Mouse (Mus musculus): ENCODE measurements around the gene Mrm1. TPM values are rescaled to one million over a fixed set of nuclear protein-coding genes. Genes with fewer than 3 reads are reported as not detected.
A peak's percentile ranks its signal among the peaks of the same experiment; 100 is the strongest.

The Mrm1 gene
- polyA plus RNA-seq, 1 experiment from 2014 or later, result 12.1 TPM

DNA sequence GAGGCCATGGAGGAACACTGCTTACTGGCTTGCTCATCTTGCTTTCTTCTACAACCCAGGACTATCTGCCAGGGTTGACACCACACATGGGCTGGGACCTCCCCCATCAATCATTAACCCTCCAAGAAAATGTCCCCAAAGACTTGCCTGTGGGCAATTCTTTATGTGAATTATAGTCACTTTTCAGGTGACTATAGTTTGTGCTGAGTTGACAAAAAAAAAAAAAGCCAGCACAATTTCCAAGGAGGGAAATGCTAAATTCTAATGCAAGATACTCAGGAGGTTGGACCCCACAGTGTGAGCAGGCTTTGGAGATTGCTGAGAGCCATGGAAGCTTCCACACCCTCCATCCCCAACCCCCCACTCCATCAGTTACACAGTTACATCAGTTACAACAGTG lies 25.8 kb downstream of the Mrm1 start:
- H3K36me3 ChIP-seq (ENCODE audit: control insufficient read depth, insufficient read depth, low read length), result no peaks in the 10 kb centered on the region
- no peaks in the 10 kb centered on the region for H3K9me3 ChIP-seq (replicated peaks; ENCODE audit: control insufficient read depth, low read length)
- ATAC-seq (ENCODE audit: insufficient read depth, low FRiP score), result no peak
- H3K27me3 ChIP-seq (ENCODE audit: control insufficient read depth, insufficient read depth, low read length), result no peaks in the 10 kb centered on the region
- H3K9ac ChIP-seq (ENCODE audit: low read length), result no peak overlapping the region
- H3K4me2 ChIP-seq (ENCODE audit: low read depth, low read length), result no peak overlapping the region
- no peak overlapping the region for H3K27ac ChIP-seq (ENCODE audit: low read length)
- H3K4me1 ChIP-seq (ENCODE audit: control insufficient read depth, insufficient read depth, low read length), result no peaks in the 10 kb centered on the region
- H3K4me3 ChIP-seq (replicated peaks; ENCODE audit: low read length), result no peak overlapping the region

GRCm38 (mm10) chr11:84790383-84790782 lies 28.9 kb downstream of the Mrm1 start:
- Histone ChIP-seq H3K9ac (ENCODE audit: low read length) (no peak overlapping the region), H3K9me3 (replicated peaks; ENCODE audit: control insufficient read depth, low read length) (no peaks in the 10 kb centered on the region), H3K4me1 (ENCODE audit: control insufficient read depth, insufficient read depth, low read length) (no peaks in the 10 kb centered on the region), H3K27me3 (ENCODE audit: control insufficient read depth, insufficient read depth, low read length) (no peaks in the 10 kb centered on the region), H3K4me3 (replicated peaks; ENCODE audit: low read length) (no peak overlapping the region), H3K4me2 (ENCODE audit: low read depth, low read length) (no peak overlapping the region), H3K36me3 (ENCODE audit: control insufficient read depth, insufficient read depth, low read length) (no peaks in the 10 kb centered on the region), H3K27ac (ENCODE audit: low read length) (no peak overlapping the region)
- 52% methylated on average over 6 of the region's 6 CpGs for WGBS
- no peak for ATAC-seq (ENCODE audit: insufficient read depth, low FRiP score)

- Histone ChIP-seq H3K27ac (ENCODE audit: low read length) (no peak overlapping the region), H3K27me3 (ENCODE audit: control insufficient read depth, insufficient read depth, low read length) (peaks cover 15% of the 10 kb centered on the region), H3K4me3 (replicated peaks; ENCODE audit: low read length) (no peak overlapping the region), H3K9me3 (replicated peaks; ENCODE audit: control insufficient read depth, low read length) (no peaks in the 10 kb centered on the region), H3K9ac (ENCODE audit: low read length) (no peak overlapping the region), H3K4me2 (ENCODE audit: low read depth, low read length) (no peak overlapping the region), H3K4me1 (ENCODE audit: control insufficient read depth, insufficient read depth, low read length) (peaks cover 3% of the 10 kb centered on the region; the same call in 1 of the 2 replicates), H3K36me3 (ENCODE audit: control insufficient read depth, insufficient read depth, low read length) (no peaks in the 10 kb centered on the region)
- 6% methylated on average over 19 of the region's 19 CpGs for WGBS
- no peak for ATAC-seq (ENCODE audit: insufficient read depth, low FRiP score)
Measured at GRCm38 (mm10) chr11:84780143-84780870, 39.0 kb downstream of the Mrm1 start.

GRCm38 (mm10) chr11:84775560-84775959 lies 43.8 kb downstream of the Mrm1 start:
- 7% methylated on average over 4 of the region's 4 CpGs for WGBS
- no peak overlapping the region for H3K27ac ChIP-seq (ENCODE audit: low read length)
- ATAC-seq (ENCODE audit: insufficient read depth, low FRiP score), result 0 out of 2 replicates have a peak, but pooled peaks have one; percentile 33
- H3K9ac ChIP-seq (ENCODE audit: low read length), result no peak overlapping the region; the same call in 1 of the 2 replicates
- H3K36me3 ChIP-seq (ENCODE audit: control insufficient read depth, insufficient read depth, low read length), result no peaks in the 10 kb centered on the region
- no peak overlapping the region for H3K4me2 ChIP-seq (ENCODE audit: low read depth, low read length)
- no peaks in the 10 kb centered on the region for H3K9me3 ChIP-seq (replicated peaks; ENCODE audit: control insufficient read depth, low read length)
- H3K4me1 ChIP-seq (ENCODE audit: control insufficient read depth, insufficient read depth, low read length), result peaks cover 3% of the 10 kb centered on the region; the same call in 1 of the 2 replicates
- H3K27me3 ChIP-seq (ENCODE audit: control insufficient read depth, insufficient read depth, low read length), result peaks cover 9% of the 10 kb centered on the region
- H3K4me3 ChIP-seq (replicated peaks; ENCODE audit: low read length), result no peak overlapping the region

GRCm38 (mm10) chr11:84774870-84775514 lies 44.3 kb downstream of the Mrm1 start:
- Histone ChIP-seq H3K4me3 (replicated peaks; ENCODE audit: low read length) (no peak overlapping the region), H3K4me1 (ENCODE audit: control insufficient read depth, insufficient read depth, low read length) (peaks cover 3% of the 10 kb centered on the region; the same call in 1 of the 2 replicates)
- WGBS, result 44% methylated on average over 13 of the region's 13 CpGs

GRCm38 (mm10) chr11:84767898-84768297 lies 51.4 kb downstream of the Mrm1 start:
- no peak overlapping the region for H3K27ac ChIP-seq (ENCODE audit: low read length)
- H3K9ac ChIP-seq (ENCODE audit: low read length), result no peak overlapping the region
- H3K27me3 ChIP-seq (ENCODE audit: control insufficient read depth, insufficient read depth, low read length), result peaks cover 4% of the 10 kb centered on the region; the same call in 1 of the 2 replicates
- peaks cover 12% of the 10 kb centered on the region; the same call in 1 of the 2 replicates for H3K4me1 ChIP-seq (ENCODE audit: control insufficient read depth, insufficient read depth, low read length)
- no peak overlapping the region for H3K4me2 ChIP-seq (ENCODE audit: low read depth, low read length)
- no peaks in the 10 kb centered on the region for H3K36me3 ChIP-seq (ENCODE audit: control insufficient read depth, insufficient read depth, low read length)
- H3K9me3 ChIP-seq (replicated peaks; ENCODE audit: control insufficient read depth, low read length), result no peaks in the 10 kb centered on the region
- H3K4me3 ChIP-seq (replicated peaks; ENCODE audit: low read length), result no peak overlapping the region
- ATAC-seq (ENCODE audit: insufficient read depth, low FRiP score), result no peak
- WGBS, result 70% methylated on average over 6 of the region's 6 CpGs

More at GRCm38 (mm10) chr11:84774870-84775514, 44.3 kb downstream of the Mrm1 start:
- no peaks in the 10 kb centered on the region for H3K36me3 ChIP-seq (ENCODE audit: control insufficient read depth, insufficient read depth, low read length)
- peaks cover 4% of the 10 kb centered on the region; the same call in 1 of the 2 replicates for H3K27me3 ChIP-seq (ENCODE audit: control insufficient read depth, insufficient read depth, low read length)
- no peak overlapping the region for H3K4me2 ChIP-seq (ENCODE audit: low read depth, low read length)
- H3K9ac ChIP-seq (ENCODE audit: low read length), result no peak overlapping the region
- no peaks in the 10 kb centered on the region for H3K9me3 ChIP-seq (replicated peaks; ENCODE audit: control insufficient read depth, low read length)
- H3K27ac ChIP-seq (ENCODE audit: low read length), result no peak overlapping the region
- no peak for ATAC-seq (ENCODE audit: insufficient read depth, low FRiP score)

DNA sequence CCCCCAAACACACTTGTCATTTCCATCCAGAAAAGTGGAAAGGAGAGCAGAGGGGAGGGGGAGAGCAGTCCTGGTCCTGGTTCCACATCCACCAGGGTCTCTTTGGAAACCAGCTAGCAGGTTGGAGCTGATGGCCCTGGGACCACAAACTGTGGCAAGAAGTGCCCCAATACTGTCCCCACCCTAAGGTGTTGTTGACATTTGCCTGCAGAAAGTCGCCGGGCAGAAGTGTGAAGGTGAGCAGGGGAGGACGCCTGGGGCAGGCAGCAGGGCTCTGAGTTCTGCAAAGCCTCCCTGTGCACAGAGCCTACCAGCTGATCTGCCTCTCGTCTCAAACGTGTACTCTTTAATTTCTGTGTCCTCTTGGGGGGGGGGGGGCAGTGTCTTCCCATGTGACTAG lies 54.2 kb downstream of the Mrm1 start:
- H3K9me3 ChIP-seq (replicated peaks; ENCODE audit: control insufficient read depth, low read length), result no peaks in the 10 kb centered on the region
- no peak overlapping the region for H3K4me3 ChIP-seq (replicated peaks; ENCODE audit: low read length)
- H3K9ac ChIP-seq (ENCODE audit: low read length), result peak overlapping the region; percentile 46; the same call in 1 of the 2 replicates
- no peak for ATAC-seq (ENCODE audit: insufficient read depth, low FRiP score)
- H3K4me1 ChIP-seq (ENCODE audit: control insufficient read depth, insufficient read depth, low read length), result peaks cover 12% of the 10 kb centered on the region; the same call in 1 of the 2 replicates
- H3K36me3 ChIP-seq (ENCODE audit: control insufficient read depth, insufficient read depth, low read length), result no peaks in the 10 kb centered on the region
- H3K27ac ChIP-seq (ENCODE audit: low read length), result no peak overlapping the region
- no peak overlapping the region for H3K4me2 ChIP-seq (ENCODE audit: low read depth, low read length)
- H3K27me3 ChIP-seq (ENCODE audit: control insufficient read depth, insufficient read depth, low read length), result peaks cover 4% of the 10 kb centered on the region; the same call in 1 of the 2 replicates
- 13% methylated on average over 5 of the region's 5 CpGs for WGBS

- ATAC-seq (ENCODE audit: insufficient read depth, low FRiP score), result 0 out of 2 replicates have a peak, but pooled peaks have one; percentile 15
- WGBS, result 2% methylated on average over 21 of the region's 21 CpGs
- H3K27ac ChIP-seq (ENCODE audit: low read length), result no peak overlapping the region
- H3K27me3 ChIP-seq (ENCODE audit: control insufficient read depth, insufficient read depth, low read length), result peaks cover 4% of the 10 kb centered on the region; the same call in 1 of the 2 replicates
- H3K4me1 ChIP-seq (ENCODE audit: control insufficient read depth, insufficient read depth, low read length), result peaks cover 12% of the 10 kb centered on the region; the same call in 1 of the 2 replicates
- no peaks in the 10 kb centered on the region for H3K36me3 ChIP-seq (ENCODE audit: control insufficient read depth, insufficient read depth, low read length)
- H3K9me3 ChIP-seq (replicated peaks; ENCODE audit: control insufficient read depth, low read length), result no peaks in the 10 kb centered on the region
- peak overlapping the region; percentile 15; the same call in 1 of the 2 replicates for H3K4me3 ChIP-seq (replicated peaks; ENCODE audit: low read length)
- H3K4me2 ChIP-seq (ENCODE audit: low read depth, low read length), result peak overlapping the region; percentile 35
- H3K9ac ChIP-seq (ENCODE audit: low read length), result peak overlapping the region; percentile 46; the same call in 1 of the 2 replicates
Measured at GRCm38 (mm10) chr11:84764527-84764961, 54.8 kb downstream of the Mrm1 start.

- Histone ChIP-seq H3K27ac (ENCODE audit: low read length) (no peak overlapping the region), H3K9me3 (replicated peaks; ENCODE audit: control insufficient read depth, low read length) (no peaks in the 10 kb centered on the region), H3K4me1 (ENCODE audit: control insufficient read depth, insufficient read depth, low read length) (peaks cover 12% of the 10 kb centered on the region; the same call in 1 of the 2 replicates), H3K9ac (ENCODE audit: low read length) (0 out of 2 replicates have a peak overlapping the region, but pooled peaks have one; percentile 46), H3K4me3 (replicated peaks; ENCODE audit: low read length) (peak overlapping the region; percentile 15; the same call in 1 of the 2 replicates), H3K27me3 (ENCODE audit: control insufficient read depth, insufficient read depth, low read length) (peaks cover 4% of the 10 kb centered on the region; the same call in 1 of the 2 replicates), H3K36me3 (ENCODE audit: control insufficient read depth, insufficient read depth, low read length) (no peaks in the 10 kb centered on the region), H3K4me2 (ENCODE audit: low read depth, low read length) (peak overlapping the region; percentile 35)
- 23% methylated on average over 7 of the region's 8 CpGs for WGBS
- no peak for ATAC-seq (ENCODE audit: insufficient read depth, low FRiP score)
Measured at GRCm38 (mm10) chr11:84764116-84764515, 55.2 kb downstream of the Mrm1 start.

Measured in stomach, embryonic 16.5 days (tissue).